Mouse (Mus musculus): ENCODE results near the gene Defb38. TPM values are rescaled to one million over a fixed set of nuclear protein-coding genes. Genes with fewer than 3 reads are reported as not detected.

Gene Defb38
- total RNA-seq (2021), result not detected
- long read RNA-seq, experiment 1, result 0 reads
- long read RNA-seq, experiment 2, result 0 reads

DNA sequence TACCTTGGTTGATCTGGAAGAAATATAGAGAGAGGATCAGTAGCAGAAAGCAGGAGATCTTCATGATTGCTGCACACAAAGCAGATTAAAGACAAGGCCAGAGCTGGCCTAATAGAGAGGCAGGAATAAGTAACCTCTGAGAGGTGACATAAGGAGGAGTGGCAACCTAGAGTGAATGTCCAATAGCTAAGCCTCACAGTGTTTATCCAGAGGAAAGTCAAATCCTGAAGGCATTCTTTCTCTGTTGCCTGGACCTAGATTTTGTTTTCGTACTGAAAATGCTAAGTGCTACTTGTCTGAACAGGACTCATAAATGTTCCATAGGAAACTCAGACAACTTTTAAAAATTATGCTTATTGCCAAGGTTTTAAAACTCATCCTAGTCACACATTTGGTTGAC lies at the start of gene Defb38:
Gene Defb38, minus strand, starts transcription at position 101 of the 400 bp plus-strand sequence.
- DNase-seq (ENCODE audit: low spot score in 2 of 2), result no peak

DNA sequence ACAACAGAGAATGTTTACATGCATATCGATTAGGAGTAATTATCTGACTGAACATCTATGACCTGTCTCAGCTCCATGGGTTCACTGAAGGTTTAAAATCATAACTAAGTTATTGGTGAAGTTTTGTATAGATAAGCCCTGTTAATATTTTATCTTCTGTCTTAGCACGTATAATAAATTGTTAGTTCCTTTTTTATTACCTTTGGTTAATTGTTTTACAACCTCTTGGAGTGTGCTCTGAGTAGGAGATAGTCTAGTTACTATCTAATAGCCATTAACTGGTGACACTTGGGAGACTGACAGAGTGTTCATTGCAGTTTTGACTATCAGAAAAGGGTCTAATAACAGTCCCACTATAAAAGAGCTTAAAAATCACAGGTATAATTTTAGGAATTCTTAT lies 39.6 kb upstream of the Defb38 start:
- DNase-seq (ENCODE audit: low spot score in 2 of 2), result no peak

DNA sequence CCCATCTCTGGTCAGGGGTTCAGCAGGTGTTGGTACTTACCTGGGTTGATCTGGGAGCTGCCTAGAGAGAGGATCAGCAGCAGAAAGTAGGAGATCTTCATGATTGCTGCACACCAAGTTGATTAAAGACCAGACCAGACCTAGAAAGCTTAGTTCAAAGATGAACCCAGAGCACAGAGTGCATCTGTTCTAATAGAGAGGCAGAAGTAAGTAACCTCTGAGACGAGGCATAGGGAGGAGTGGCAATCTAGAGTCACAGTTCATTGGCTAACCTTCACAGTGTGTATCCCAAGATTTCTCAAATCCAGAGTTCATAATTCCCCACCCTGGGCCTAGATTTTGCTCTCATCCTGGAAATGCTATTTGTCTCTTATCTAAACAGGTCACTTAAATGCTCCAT lies 38.3 kb upstream of the Defb38 start, which contains the start of gene Defb39:
Gene Defb39, minus strand, starts transcription at position 101 of the 400 bp plus-strand sequence.
- DNase-seq (ENCODE audit: low spot score in 2 of 2), result no peak

DNA sequence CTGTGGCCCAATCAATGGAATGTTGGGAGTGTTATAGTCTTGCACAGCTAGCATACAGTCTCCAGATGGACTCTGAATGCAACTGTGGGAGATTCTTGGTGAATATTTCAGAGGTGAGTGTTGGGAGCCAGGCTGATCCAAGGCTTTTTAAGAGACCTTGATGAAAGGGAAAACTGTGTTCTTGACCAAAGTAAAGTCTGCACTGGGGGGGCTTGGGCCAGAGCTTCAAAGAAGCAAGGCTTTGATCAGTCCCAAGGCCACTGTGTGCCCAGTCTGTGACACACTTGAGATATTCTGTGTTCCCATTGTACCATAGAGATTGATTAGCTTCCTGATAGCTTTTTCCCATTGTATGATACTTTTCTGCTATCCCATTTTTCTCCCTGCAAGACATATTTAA lies 36.5 kb upstream of the Defb38 start:
- no peak for DNase-seq (ENCODE audit: low spot score in 2 of 2)

DNA sequence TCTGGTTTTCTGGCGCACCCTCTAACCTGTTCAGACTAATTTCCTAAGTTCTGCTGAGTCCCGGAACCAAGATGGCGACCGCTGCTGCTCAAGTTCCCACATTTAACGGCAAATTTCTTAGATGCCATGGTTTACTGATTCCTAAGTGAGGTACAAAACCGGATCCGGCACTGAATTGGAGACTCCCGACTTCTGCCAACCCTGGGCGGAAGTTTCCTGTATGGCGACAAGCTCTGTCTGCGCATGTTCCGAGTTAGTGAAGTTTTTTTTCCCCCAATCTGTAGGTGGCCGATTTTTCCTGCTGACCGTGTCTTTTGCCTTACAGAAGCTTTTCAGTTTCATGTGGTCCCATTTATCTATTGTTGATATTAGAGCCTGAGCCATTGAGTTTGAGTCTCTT lies 18.9 kb upstream of the Defb38 start:
- no peak for DNase-seq (ENCODE audit: low spot score in 2 of 2)

Other genes starting within 250 kb of the Defb38 start
- gene Defb40, start 48.3 kb downstream of the Defb38 start, total RNA-seq (2021), result not detected
- not detected for gene Defb37, start 35.5 kb downstream of the Defb38 start, total RNA-seq (2021)
- gene Defb39, start 38.2 kb upstream of the Defb38 start, total RNA-seq (2021), result not detected
- gene Defb12, start 88.3 kb upstream of the Defb38 start, total RNA-seq (2021), result not detected
- not detected for gene Defb34, start 97.2 kb upstream of the Defb38 start, total RNA-seq (2021)
- gene Gm45826, start 114.2 kb upstream of the Defb38 start, total RNA-seq (2021), result not detected
- gene Defb14, start 167.8 kb upstream of the Defb38 start, total RNA-seq (2021), result not detected
- gene Defb4, start 172.1 kb upstream of the Defb38 start, total RNA-seq (2021), result not detected
- gene Defb6, start 198.9 kb upstream of the Defb38 start, total RNA-seq (2021), result not detected
- not detected for gene Defb46, start 213.3 kb upstream of the Defb38 start, total RNA-seq (2021)
- gene Defb5, start 221.0 kb upstream of the Defb38 start, total RNA-seq (2021), result not detected

All from layer of hippocampus, postnatal 14 days (tissue).